Mouse (Mus musculus) intestine, postnatal 0 days (tissue): ENCODE data around the gene Kctd18. TPM values are rescaled to one million over a fixed set of nuclear protein-coding genes. Genes with fewer than 3 reads are reported as not detected.

ENCODE experiments used
- ATAC-seq: fragments of 200-750 bp; cut with Nextera tagmentation; 2 replicates; pipeline ENCODE4 v1.8.0; 2017; ENCODE audit warnings: mild to moderate bottlenecking, moderate TSS enrichment, moderate library complexity
- H3K27ac ChIP-seq: fragments of 300-500 bp; sonication (generic); 2 replicates; pipeline ENCODE4 v1.5.1; 2014; ENCODE audit warnings: mild to moderate bottlenecking, low read depth, low read length, moderate library complexity
- H3K27me3 ChIP-seq: fragments of 300-500 bp; sonication (generic); replicated peaks from 2 replicates; pipeline ENCODE4 v1.6.1; 2014; ENCODE audit warnings: low read length, mixed read lengths; ENCODE audit not compliant: control insufficient read depth, insufficient read depth
- H3K36me3 ChIP-seq: fragments of 300-500 bp; sonication (generic); 2 replicates; pipeline ENCODE4 v1.6.1; 2014; ENCODE audit warnings: mild to moderate bottlenecking, moderate library complexity; ENCODE audit not compliant: control insufficient read depth, insufficient read depth
- H3K4me1 ChIP-seq: fragments of 300-500 bp; sonication (generic); replicated peaks from 2 replicates; pipeline ENCODE4 v1.6.1; 2014; ENCODE audit warnings: antibody characterized with exemption, low read length, mixed read lengths; ENCODE audit not compliant: control insufficient read depth, insufficient read depth
- H3K4me2 ChIP-seq: fragments of 300-500 bp; sonication (generic); replicated peaks from 2 replicates; pipeline ENCODE4 v1.6.1; 2014; ENCODE audit warnings: low read depth, mild to moderate bottlenecking, moderate library complexity
- H3K4me3 ChIP-seq: fragments of 300-500 bp; sonication (generic); 2 replicates; pipeline ENCODE4 v1.5.1; 2014; ENCODE audit warnings: low read depth, low read length
- H3K9ac ChIP-seq: fragments of 300-500 bp; sonication (generic); 2 replicates; pipeline ENCODE4 v1.6.1; 2014; ENCODE audit warnings: mild to moderate bottlenecking, low read depth, low read length
- H3K9me3 ChIP-seq: fragments of 300-500 bp; sonication (generic); 2 replicates; pipeline ENCODE4 v1.6.1; 2016; ENCODE audit warnings: mixed run types; ENCODE audit not compliant: control insufficient read depth
- CTCF ChIP-seq: sonication (generic); IDR thresholded peaks from 2 replicates; pipeline ENCODE4 v1.5.1; 2016; ENCODE audit warnings: low read depth, mild to moderate bottlenecking, control low read depth, antibody characterized with exemption, moderate library complexity
- WGBS: fragments of 180-500 bp; shearing (Covaris S2); extraction: QIAGEN DNeasy Blood & Tissue Kit; methylation state at CpG from one replicate; pipeline ENCODE4 v1.1.7; 2014; 5-methylcytosine and 5-hydroxymethylcytosine counted together
- polyA plus RNA-seq: library from polyadenylated mRNA; unstranded; fragments of >200 nt; fragmentation: Nextera tagmentation; extraction: Ambion mirVana; gene quantifications from 2 replicates; pipeline ENCODE4 v1.2.1, GENCODE M21; 2015

Gene Kctd18
- polyA plus RNA-seq, 1 experiment from 2014 or later, result 6.5 TPM

DNA sequence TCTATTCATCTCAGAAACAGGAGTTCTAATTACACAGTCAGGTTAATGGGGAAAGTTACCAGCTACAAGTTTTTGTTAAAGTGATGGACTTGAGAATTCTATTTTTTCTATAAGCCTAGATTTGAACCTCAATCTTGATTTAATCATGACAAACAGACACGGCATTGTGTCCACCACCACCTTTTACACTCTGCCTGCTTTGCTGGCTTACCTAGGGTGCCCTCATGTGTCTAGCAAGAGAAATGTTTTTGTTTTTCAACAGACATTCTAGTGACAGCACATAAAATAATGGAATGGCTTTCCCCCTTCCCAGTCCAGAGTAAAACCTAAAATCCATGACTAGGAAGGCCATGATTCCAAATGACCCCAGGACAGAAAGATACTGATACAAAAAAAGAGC lies 69.6 kb downstream of the Kctd18 start:
- Histone ChIP-seq H3K9ac (no peak overlapping the region), H3K27me3 (no peaks in the 10 kb centered on the region), H3K9me3 (no peaks in the 10 kb centered on the region), H3K4me1 (no peaks in the 10 kb centered on the region), H3K27ac (no peak overlapping the region), H3K4me2 (no peak overlapping the region), H3K4me3 (no peak overlapping the region), H3K36me3 (peaks cover 23% of the 10 kb centered on the region)
- ATAC-seq, result no peak
- 16% methylated on average over 1 of the region's 1 CpGs for WGBS
- peak; percentile 83 for TF ChIP-seq CTCF

DNA sequence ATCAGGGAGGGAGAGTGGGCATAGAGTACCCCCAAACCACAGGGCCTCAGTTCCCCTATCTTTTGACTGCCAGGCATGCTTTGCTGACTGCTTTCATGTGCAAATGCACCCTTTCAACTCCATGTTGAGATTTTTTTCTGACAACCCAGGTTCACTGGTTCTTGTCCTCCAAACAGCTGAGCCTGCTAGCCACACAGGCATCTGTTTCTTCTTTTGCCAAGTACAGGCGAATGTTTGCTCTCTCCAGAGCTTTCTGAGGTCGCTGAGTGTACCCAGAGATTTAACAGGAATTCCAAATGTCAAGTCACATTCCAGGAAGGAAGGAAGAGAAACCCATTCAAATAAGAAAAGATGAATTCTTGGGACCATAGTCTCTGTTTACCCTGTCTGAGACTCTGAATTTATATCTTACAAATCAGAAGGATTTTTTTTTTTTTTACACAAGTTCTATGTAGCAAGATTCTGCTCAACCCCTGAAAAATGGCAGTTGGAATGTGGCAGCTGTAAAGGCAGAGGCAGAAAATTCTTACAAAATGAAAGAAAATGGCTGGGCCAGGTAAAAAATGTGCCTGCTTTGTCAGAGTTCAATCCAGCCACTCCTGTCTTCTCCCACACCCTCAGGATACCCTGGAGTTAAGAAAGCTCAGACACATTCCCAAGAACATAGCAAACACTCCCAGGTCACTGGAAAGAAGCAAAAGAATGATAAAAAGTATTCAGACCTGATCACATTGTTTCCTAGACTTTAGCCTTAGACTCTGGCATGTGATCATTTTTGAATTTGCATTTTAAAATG lies 71.0 kb downstream of the Kctd18 start:
- H3K9ac ChIP-seq, result no peak overlapping the region
- no peak for ATAC-seq
- H3K4me2 ChIP-seq, result no peak overlapping the region
- TF ChIP-seq CTCF, result no peak
- no peak overlapping the region for H3K4me3 ChIP-seq
- H3K9me3 ChIP-seq, result no peaks in the 10 kb centered on the region
- 26% methylated on average over 2 of the region's 2 CpGs for whole genome bisulfite sequencing
- peaks cover 12% of the 10 kb centered on the region; the same call in 1 of the 2 replicates for H3K36me3 ChIP-seq
- H3K27me3 ChIP-seq, result no peaks in the 10 kb centered on the region
- H3K27ac ChIP-seq, result no peak overlapping the region
- H3K4me1 ChIP-seq, result no peaks in the 10 kb centered on the region

DNA sequence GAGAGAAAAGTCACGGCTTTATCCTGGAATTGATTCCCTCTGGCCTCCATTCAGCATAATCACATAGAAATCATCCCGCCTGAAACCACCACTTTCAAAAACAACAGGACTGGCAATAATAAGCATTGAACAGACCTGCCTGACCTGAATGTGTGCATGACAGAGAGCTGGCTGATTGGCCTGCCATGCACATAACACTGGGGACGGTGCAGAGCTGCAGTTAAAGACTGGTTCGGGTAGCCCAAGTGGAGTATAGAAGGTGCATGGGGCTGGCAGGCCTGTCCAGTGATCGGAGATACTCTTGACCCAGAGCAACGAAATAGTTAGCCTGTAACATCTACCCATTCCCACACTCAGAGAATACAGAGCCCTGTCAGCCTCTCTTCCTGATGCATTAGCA lies 76.5 kb downstream of the Kctd18 start:
- no peaks in the 10 kb centered on the region for H3K4me1 ChIP-seq
- H3K4me2 ChIP-seq, result no peak overlapping the region
- H3K27ac ChIP-seq, result no peak overlapping the region
- no peak for TF ChIP-seq CTCF
- H3K27me3 ChIP-seq, result no peaks in the 10 kb centered on the region
- H3K9me3 ChIP-seq, result no peaks in the 10 kb centered on the region
- no peak overlapping the region for H3K4me3 ChIP-seq
- no peak overlapping the region for H3K9ac ChIP-seq
- no peak for ATAC-seq
- WGBS, result 93% methylated on average over 6 of the region's 6 CpGs
- H3K36me3 ChIP-seq, result peaks cover 16% of the 10 kb centered on the region; the same call in 1 of the 2 replicates

GRCm38 (mm10) chr1:57941734-57942133 lies 77.0 kb downstream of the Kctd18 start:
- ATAC-seq, result no peak
- Histone ChIP-seq H3K9me3 (no peaks in the 10 kb centered on the region), H3K9ac (no peak overlapping the region), H3K4me3 (no peak overlapping the region), H3K27ac (no peak overlapping the region), H3K4me1 (no peaks in the 10 kb centered on the region), H3K4me2 (no peak overlapping the region), H3K27me3 (no peaks in the 10 kb centered on the region), H3K36me3 (peaks cover 16% of the 10 kb centered on the region; the same call in 1 of the 2 replicates)
- TF ChIP-seq CTCF, result no peak
- WGBS, result 72% methylated on average over 11 of the region's 11 CpGs

DNA sequence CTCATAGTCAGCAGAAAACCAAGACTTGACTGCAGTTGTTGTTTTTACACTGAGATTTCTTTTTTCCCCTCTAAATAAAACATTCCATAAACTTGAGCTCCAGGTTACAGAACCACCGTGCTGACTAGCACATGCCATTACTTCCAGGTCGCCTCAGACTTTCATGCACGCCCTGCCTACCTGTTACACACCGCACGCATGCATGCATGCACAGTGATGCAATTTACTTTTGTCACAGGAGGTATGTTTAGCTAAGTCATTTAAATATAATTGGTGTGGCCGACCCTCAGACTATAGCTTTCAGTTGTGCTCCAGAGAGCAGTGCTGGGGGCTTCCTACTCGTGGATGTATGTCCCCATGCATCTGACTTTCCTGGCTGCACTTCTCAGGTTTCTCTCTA lies 77.7 kb downstream of the Kctd18 start:
- ATAC-seq, result no peak
- H3K27me3 ChIP-seq, result no peaks in the 10 kb centered on the region
- H3K4me3 ChIP-seq, result no peak overlapping the region
- H3K27ac ChIP-seq, result no peak overlapping the region
- H3K4me1 ChIP-seq, result no peaks in the 10 kb centered on the region
- no peak overlapping the region for H3K9ac ChIP-seq
- H3K36me3 ChIP-seq, result peaks cover 12% of the 10 kb centered on the region; the same call in 1 of the 2 replicates
- no peak overlapping the region for H3K4me2 ChIP-seq
- no peaks in the 10 kb centered on the region for H3K9me3 ChIP-seq
- 76% methylated on average over 7 of the region's 7 CpGs for WGBS
- no peak for TF ChIP-seq CTCF

DNA sequence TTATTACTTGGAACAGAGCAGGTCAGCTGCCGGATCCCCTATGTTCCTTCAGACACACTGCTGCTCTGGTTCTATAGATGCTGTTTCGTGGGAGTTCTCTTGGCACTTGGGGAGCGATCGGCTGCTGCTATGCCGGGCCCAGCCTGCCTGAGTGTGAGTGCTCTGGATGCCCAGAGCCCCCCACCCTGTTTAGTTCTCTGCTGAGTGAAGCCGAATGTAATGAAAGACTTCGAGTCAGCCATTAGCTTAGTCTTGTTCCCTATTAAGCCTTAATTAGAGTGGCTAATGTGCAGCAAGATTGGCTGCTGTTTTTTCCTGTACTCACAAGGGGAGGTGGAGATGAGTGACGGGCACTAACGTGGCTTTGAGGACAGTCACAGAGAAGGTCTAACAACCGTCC lies 78.1 kb downstream of the Kctd18 start:
- Histone ChIP-seq H3K27me3 (no peaks in the 10 kb centered on the region), H3K4me2 (no peak overlapping the region), H3K9me3 (no peaks in the 10 kb centered on the region), H3K4me3 (no peak overlapping the region), H3K4me1 (no peaks in the 10 kb centered on the region), H3K9ac (no peak overlapping the region), H3K27ac (no peak overlapping the region), H3K36me3 (peaks cover 11% of the 10 kb centered on the region; the same call in 1 of the 2 replicates)
- no peak for TF ChIP-seq CTCF
- no peak for ATAC-seq
- WGBS, result 77% methylated on average over 10 of the region's 10 CpGs
